Mouse (Mus musculus): ENCODE data around the gene Rassf7.

Gene Rassf7

DNA sequence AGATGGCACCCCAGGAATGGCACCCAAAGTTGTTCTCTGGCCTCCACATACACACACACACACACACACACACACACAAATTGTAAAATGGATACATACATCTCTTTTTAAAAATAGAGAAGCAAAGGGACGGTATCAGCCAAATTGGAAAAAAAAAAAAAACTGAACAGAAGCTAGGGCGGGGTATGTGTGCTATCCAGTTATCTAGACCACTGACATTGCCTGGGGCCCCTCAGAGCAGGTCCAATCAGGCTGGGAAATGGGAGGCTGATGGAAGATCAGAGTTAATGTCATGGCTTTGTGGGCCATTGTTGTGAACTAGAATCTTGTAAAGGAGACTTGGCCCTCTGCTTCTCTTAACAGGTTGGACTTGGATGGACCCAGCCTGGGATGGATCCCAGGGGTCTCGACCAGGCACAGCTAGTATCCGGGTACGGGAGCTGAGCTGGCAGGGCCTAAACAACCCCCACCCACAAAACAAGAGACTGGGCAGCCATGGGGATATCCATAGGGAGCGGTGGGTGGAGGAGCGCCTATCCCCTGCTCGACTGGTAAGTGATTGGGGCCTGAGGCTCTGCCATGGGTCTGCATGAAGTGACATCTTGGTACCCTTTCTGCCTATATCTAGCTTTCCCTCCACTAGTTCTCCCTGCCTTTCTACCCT is 18.9 kb upstream of the Rassf7 start:
- DNase-seq, result no peak

DNA sequence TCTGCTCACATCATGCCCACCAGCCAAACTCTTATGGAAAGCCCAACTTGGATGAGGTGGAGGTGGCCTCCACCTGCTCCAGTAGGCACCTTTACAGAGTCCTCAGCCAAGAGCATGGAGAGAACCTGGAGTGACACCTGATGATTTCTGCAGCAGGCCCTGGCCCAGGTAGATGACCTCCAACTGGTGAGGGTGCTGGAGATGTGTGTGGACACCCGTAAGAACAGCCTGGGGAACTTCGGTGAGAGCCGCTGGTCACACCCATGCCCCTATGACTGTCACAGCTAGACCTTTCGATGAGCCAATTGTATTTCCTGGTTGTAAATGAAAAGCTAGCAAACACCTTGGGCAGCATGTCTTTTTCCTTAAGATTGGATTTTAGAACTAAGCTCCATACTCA is 17.5 kb upstream of the Rassf7 start:
- DNase-seq, result no peak

DNA sequence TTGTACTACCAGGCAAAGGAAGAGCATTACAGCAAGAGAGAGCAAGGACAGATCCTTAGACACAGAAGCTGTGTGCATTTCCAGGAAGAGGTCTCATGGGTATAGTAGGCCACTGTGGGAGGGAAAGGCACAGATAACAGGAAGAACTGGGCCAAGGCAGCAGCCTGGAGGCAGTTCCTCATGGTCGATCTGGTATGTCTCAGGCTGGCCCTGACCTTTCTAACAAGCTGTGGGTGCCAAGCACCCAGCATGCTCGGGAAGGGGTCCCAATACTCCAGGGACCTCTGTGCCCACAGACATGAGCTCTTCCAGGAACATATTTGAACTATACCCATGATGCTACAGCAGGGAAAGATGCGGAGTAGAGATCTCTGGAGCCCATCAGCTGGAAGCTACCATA is 11.1 kb upstream of the Rassf7 start:
- DNase-seq, result no peak

DNA sequence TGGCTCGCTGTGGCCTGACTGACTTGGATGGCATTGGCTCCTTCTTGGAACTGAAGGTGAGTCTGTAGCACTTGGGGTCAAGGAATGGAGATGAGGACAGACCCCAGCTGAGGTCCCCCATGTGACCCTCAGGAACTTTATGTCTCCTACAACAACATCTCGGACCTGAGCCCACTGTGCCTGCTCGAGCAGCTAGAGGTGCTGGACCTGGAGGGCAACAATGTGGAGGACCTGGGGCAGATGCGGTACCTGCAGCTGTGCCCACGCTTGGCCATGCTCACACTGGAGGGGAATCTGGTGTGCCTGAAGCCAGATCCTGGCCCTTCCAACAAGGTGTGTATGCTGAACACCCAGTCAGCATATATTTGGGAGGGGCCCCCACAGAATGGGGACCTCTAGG is 10.2 kb upstream of the Rassf7 start:
- no peak for DNase-seq

- DNase-seq, result no peak
Observed at GRCm38 (mm10) chr7:141206182-141206937, 9.3 kb upstream of the Rassf7 start.

DNA sequence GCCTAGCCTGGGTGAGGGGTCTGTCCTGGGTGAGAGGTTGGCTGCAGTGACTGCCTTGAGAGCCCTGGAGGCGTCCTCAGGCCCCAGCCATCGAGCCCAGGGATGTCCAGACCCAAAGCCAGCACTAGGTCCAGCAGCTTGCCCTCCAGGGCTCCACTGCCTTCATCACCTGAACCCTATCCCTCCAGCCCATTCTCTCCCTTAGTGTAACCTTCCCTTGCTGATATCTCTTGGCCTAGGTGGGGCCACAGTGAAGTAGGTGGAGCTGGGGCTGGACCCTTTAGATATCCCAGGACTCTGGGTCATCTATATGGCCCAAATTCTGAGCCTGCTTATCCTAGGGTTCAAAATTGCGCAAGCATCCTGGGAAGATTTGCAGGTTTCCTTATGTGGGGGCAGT is 6.1 kb upstream of the Rassf7 start:
- no peak for DNase-seq

DNA sequence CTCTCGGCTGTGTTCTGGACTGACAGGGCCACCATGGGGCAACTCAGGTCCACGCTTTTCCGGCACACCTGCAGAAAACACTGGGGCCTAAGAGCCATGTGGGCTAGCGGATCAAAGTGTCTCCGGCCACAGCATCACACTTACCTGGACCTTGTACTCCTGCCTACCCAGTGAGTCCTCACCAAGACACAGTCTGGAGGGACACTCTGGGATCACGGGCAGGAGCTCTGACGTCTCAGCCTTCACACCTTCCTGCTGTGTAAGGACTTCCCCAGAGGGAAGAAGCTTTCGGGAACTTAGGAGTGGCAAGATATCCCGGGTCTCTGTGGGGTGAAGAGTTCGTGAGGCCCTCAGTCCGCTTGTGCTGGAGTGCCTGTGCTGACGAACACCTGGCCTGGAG is 5.5 kb upstream of the Rassf7 start:
- DNase-seq, result no peak

DNA sequence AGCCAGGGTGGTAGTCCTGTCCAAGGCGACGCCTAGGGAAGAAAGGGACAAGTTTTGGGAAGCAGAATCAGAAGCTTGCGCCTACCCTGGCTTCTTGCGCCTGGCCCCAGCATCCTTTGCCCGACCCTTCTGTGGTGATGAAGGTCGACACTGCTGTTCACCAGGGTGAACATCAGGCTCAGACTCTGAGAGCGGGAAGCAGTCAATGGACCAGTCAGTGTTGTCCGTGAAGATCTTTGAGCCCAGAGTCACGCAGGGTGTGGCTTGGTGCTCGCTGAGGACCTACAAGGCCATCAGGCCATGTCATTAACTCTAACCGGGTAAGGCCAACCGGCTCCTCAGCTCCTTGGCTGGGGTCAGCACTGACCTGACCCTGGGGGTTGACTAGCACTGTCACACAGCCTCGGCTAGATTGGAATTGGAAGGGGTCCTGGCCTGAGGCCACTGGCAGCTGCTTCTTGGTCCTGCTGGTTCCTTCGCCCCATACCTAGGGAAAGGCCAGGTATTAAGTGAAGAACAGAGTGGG is 5.0 kb upstream of the Rassf7 start:
- no peak for DNase-seq

- DNase-seq, result no peak
Observed at GRCm38 (mm10) chr7:141213133-141213532, 2.5 kb upstream of the Rassf7 start.

DNA sequence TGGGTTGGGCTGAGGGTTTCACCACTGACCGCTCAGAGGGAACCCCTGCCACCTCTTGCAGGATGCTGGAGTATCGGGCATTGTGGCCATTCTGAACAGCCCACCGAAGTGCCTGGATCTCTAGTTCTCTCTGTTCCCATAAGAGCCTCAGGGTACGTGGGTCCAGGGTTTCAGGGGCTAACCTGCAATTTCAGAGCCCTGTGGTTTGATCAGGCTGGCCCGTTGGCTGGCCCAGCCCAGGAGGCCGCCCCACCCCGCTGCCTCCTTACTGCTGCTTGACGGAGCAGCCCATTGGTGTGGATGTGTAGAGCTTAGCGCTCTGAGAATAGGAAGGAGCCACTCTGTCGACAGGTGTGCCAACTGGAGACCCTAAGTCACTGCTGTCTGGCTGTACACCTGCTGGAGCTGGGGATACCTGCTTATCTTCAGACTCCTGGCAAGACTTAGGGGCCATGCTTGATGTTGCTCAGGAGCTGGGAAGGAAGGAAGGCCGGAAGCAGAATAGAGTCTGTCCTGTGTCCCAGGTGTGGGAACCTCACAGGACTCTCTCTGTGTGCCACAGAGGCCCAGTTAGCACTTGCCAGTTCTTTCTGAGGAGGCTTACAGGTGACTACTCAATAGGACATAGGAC is 1.9 kb upstream of the Rassf7 start, which contains the start of gene Lmntd2:
Lmntd2 (minus strand) TSS at position 476 of the 631 bp plus-strand sequence.
- no peak for DNase-seq

DNA sequence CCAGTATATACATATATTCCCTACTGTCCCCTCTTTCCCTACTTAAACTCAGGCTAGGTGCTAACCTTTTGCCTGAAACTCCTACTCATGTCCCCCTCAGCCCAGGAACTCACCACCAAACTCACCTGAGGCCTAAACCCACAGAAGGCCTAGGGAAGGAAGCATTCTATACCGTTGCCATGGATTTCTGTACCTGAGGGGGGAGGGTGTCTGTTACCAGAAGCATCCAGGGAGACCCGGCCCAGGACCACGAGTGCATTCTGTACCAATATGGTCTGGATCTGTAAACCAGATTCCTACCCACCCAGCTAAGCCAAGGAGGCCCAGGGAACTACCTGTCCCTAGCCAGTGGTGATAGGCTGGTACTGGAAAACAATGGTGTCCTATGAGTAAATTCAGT is 1.4 kb upstream of the Rassf7 start:
- DNase-seq, result no peak

DNA sequence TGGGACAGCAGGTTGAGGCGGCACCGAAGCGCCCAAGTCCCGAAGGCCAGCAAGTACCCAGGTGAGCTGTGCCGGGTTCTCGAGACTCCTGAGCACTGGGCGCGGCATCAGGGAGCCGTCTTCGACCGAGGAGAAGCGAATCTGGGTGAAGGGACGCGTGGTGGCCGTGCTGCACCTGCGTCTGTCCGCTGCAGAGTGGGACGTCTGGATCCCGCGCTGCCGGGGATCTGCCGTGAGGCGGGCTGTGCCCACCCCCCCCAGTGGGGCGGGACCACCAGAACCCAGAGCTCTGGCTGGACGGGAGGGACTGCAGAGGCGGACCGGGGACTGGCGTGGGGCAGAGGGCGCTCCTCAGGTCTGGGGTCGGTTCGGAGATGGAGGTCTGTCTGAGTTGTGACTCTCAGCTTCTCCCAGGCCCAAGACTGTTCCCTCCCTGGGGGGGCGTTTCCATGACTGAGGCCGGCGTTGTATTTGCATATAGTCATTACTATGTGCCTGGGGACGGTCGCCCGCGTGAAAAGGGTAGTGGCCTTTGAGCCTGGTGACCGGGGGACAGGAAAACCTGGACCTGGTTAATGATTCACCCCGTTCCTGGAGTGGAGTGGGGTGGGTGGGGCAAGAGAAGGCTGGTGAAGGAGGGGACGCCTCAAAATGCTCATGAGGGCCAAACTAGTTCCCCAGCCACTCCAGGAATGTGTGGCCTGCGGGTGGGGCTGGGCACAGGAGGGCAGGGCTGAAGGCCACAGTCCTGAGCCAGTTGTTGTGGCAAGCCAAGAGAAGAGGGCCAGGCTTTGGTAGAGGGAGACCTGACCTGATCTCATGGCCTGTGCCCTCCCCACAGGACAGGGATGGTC is 447 bp downstream of the Rassf7 start:
- peak; percentile 93 for DNase-seq

DNA sequence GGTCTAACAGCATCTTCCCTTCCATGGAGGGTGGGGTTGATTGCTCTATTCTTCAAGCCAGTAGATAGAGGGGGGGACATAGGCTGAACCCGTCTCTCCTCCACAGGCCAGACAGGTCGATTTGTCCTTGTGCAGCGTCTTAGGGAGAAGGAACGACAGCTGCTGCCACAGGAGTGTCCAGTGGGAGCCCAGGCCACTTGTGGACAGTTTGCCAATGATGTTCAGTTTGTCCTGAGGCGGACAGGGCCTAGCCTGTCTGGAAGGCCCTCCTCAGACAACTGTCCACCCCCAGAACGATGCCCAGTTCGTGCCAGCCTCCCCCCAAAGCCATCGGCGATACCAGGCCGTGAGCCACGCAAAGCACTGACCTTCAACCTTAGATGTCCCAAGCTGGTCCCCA is 1.2 kb downstream of the Rassf7 start:
- DNase-seq, result no peak

GRCm38 (mm10) chr7:141217343-141218013 is 1.8 kb downstream of the Rassf7 start:
- no peak for DNase-seq

GRCm38 (mm10) chr7:141218141-141218540 is 2.5 kb downstream of the Rassf7 start:
- no peak for DNase-seq

GRCm38 (mm10) chr7:141218557-141219133 is 3.0 kb downstream of the Rassf7 start:
- DNase-seq, result no peak

DNA sequence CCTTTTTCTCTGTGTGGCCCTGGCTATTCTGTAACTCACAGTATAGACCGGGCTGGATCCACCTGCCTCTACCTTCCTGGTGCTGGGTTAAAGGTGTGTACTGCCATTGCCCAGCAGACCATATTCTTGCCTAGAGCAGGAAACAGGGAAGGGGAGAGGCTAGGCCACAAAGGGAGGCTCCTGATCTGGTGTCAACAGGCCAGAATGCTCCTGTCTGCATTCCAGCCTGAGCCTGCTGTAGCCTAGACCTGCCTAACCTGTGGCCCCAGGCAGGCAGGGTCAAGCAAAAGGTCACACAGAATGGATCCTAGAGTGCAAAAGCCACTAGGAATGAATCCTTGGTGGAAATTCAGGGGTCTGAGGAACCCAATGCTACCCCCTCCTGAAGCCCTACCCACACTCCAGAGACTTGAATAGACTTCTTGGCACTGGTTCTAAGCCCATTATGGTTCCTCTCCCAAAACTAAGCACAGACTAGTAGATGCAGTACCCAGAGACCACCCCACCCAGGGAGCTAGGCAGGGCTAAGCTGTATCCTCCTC is 4.0 kb downstream of the Rassf7 start:
- DNase-seq, result no peak

DNA sequence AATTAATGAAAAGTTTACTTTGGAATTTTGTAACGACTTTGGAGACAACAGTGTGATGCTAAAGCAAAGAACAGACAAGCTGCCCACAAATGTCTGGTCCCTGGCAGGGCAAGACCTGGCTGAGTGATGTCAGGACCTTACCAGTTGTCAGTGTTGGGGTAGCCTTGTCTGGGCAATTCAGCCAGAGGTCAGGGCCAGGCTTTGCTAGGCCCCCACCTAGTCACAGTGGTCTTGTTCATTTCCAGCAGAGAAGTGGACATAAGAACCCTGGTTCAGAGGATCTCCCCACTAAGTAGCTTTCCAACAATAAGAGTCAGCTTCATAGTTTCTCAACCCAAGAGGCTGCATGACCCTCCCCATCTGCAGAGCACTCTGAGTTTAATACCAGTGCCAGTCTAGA is 4.7 kb downstream of the Rassf7 start:
- no peak for DNase-seq

GRCm38 (mm10) chr7:141221249-141222125 is 5.8 kb downstream of the Rassf7 start:
- DNase-seq, result peak; percentile 98

GRCm38 (mm10) chr7:141222126-141222467 is 6.4 kb downstream of the Rassf7 start:
- DNase-seq, result no peak

Data from kidney, postnatal 14 days (tissue).